Mouse (Mus musculus) thymus, postnatal 14 days (tissue): ENCODE measurements around the gene Plekhb1.

Experiments used
- DNase-seq: peaks from one replicate; pipeline ENCODE4 v3.0.0; 2021

Plekhb1 gene

DNA sequence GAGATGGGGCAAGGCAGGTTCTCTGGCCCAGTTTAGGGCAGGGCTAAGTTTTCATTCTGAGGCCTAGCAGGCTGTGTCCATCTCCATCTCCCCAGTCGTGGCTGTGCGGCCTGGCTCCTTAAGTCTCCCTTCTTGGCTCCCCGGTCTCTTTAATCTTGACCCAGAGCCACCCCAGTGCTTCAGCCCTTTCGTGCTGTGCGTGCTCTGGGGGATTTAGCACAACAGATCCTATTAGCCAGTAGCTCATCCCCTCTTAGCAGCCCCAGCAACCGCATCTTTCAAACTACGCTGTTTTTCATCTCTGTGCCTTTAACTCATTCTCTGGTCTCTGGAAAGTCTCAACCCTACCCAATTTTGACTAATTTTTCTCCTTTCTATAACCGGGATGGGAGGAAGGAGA is at the start of gene Plekhb1:
Gene Plekhb1, minus strand, starts transcription at position 184 of the 400 bp plus-strand sequence.
- DNase-seq = no peak

DNA sequence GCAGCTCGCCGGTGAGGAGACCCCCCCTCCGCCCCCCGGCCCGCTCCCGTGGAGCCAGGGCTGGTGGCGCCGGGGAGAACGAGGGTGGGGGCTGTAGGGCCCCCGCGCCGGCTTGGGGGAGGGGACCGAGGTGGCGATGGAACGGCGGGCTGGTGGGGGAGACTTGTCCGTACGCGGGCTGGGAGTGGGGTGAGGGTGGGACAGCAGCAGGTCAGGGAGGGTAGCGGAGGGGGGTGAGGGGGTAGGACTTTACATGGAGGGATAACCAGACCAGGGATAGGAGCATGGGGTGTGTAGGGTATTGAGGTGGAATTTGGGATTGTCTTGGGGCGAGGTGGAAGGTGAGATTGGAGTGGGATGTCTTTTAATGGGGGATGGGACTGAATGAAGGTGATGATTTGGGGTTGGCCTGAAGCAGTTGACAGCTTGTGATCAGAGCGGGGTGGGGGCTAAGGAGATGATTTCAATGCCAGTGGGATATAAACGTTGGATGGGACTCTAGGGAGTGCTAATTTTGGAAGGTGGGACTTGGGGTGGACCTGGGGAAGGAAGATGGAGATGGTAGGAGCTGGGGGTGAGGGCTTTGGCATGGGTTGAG is 44.8 kb upstream of the Plekhb1 start:
- DNase-seq = no peak

- DNase-seq = peak; percentile 96
Observed at GRCm38 (mm10) chr7:100706143-100706841, 44.1 kb upstream of the Plekhb1 start, which contains the start of gene Fam168a. Gene Fam168a (plus strand): TSS chr7:100706635.

GRCm38 (mm10) chr7:100699771-100700770 is 37.9 kb upstream of the Plekhb1 start:
- peak; percentile 40 for DNase-seq

DNA sequence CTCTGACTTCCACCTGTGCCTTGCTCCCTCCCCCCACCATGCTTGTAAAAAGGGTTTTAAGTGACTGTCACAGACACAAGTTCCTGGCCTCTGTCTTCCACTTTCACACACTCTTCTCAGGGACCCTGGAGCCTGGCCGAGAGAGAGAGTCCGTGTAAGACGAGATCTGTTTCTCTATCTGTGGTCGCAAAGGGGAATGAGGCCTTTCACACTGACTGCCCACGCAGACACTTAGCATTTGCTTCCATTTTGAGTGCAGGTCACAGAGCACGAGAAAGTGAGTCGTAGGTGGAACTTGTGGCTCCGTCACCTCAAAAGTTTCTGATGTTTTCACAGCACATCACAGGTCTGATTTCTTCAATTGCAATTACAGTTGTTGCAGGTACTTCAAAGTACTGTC is 31.0 kb upstream of the Plekhb1 start:
- no peak for DNase-seq

DNA sequence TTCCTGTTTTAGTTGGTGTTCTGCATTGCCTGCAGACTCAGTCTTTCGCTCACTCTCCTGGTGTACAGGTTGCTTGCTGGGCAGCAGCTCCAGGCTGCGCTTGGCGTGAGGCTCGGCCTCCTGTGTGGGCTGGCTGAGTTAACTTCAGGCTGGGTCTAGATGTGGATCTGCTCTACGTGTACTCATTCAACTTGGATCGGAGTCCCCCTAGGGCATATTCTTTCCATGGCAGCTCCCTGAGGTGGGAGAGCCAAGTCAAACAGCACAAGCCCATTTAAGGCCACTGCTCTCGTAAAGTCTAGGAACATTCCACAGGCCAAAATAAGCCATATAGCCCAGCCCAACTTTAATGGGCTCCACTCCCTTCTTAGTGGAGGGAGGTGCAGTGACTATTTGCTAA is 26.3 kb upstream of the Plekhb1 start:
- no peak for DNase-seq

DNA sequence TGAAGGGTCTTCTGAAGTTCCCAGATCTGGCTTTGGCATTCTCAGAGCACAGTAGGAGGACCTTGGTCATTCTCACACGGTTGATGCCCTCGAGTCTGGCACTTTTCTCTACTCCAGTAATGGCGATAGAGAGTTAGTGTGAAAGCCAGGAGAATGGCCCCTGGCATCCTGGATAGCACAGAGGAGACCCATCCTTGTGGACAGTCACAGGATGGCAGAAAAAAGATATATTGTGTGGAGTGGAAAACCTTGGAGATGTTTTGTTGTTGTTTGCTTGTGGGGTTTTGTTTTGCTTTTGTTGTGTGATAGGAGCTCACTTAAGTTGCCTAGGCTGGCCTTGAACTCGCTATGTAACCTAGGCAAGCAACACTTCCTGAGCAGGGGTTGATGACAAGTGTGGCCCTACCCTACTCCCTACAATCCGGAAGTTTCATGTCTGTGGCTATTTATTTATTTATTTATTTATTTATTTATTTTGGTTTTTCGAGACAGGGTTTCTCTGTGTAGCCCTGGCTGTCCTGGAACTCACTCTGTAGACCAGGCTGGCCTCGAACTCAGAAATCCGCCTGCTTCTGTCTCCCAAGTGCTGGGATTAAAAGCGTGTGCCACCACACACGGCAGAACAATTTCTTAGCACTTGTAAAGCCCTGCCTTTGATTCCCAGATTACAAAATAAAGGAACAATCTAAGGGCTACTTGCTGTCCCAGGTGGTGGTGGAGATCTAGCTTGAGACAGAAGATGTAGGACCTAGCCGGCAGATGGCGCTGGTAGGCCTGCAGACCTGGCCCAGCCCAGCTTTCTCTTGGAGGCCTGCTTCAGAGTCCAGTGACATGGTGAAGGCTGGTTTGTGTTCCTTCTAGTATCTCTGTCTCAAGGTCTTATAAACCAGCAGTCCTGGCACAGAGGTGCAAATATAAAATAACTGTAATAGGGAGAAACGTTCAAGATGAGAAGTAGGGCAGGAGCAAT is 23.1 kb upstream of the Plekhb1 start:
- DNase-seq = peak; percentile 73

DNA sequence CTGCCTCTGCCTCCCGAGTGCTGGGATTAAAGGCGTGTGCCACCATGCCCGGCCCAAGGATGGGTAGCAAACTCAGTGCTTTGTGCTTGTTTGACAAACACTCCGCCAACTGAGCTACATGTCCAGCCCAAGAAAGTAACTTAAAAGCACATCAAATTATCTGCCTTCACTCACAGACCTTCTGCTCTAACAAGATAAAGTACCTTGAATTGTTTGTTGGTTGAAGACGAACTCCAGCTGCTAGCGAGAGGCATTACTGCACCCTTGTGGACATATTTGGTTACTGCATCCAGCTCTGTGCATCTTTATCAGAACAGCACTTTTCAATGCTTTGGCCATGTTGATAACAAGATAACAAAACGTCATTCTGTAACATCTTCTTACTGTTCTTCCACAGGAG is 22.3 kb upstream of the Plekhb1 start:
- peak; percentile 68 for DNase-seq

GRCm38 (mm10) chr7:100684081-100684480 is 21.9 kb upstream of the Plekhb1 start:
- no peak for DNase-seq

- DNase-seq = no peak
Observed at GRCm38 (mm10) chr7:100683241-100683640, 21.0 kb upstream of the Plekhb1 start.

DNA sequence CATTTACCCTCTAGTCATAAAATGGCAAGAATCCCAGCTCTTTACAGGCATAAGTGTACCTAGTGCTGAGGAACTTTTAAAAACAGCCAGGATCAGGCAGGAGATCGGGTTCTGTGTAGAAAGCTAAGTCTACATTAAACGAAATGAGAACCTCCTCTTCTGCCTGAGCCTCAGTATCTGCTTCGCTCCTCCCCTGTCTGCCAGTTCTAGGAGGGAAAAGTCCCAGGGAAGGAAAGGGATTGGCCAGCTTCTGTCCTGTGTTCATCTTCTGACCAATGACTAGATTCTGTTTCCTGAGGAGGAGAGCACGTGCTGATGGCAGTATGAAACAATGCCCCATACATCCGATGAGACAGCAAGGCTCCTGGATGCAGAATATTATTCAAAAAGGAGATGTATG is 18.9 kb upstream of the Plekhb1 start:
- no peak for DNase-seq

DNA sequence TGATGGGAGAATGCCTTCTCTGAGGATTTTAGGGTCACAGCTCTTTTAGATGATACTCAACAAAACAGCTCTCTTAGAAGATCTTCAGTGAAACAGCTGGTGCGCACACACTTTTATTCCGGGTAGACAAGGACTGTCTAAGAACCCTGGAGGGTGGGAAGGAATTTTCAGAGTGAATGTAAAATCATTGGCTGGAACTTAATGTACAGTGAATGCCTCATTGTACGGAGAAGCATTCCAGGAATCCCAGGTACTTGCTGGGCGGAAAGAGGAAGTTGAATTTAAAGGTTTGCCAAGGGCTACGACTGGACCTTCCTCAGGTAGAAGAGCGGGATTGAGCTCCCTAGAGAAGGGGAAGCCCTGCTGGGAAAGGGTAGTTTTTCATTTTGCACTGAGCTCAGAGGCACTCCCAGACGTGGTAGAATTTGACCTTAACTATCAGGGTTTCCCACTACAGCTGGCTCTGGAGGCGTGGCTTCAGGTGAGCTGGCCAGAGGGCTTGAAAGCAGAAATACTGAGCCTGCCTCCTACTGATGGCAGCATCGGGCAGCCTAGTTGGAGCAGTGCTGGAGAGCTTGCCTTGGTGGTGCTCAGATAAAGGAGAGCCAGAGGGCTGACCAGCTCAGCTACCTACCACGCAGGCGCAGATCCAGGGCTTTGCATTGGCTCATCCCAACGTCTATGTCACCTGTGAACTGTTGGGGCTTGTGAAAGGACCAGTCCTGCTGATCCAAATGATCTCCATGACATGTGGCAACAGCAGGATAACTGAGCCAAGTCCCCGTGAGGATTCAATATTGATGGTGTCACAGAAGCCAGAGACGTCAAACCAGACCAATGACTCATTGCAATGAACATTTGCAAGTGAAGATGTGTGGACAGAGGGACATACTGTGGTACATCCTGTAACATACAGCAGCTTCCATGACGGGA is 17.0 kb upstream of the Plekhb1 start:
- no peak for DNase-seq

DNA sequence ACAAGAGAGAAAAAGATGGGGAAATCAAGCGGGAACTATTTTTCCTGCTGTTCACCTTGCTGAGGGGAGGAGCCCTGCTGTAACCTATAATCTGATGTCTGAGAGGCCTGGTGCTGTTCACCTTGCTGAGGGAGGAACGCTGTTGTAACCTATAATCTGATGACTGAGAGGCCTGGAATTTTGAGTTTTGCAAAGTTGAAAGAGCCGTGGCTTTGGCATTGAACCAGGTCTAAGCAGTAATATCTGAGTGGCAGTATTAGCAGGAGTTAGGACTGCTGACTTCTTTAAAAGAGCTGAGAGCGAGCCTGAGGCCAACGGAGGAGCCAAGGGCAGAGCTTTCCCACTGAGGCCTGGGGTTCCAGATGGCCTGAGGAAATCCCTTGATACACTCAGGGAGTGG is 15.8 kb upstream of the Plekhb1 start:
- DNase-seq = no peak

- DNase-seq = no peak
Observed at GRCm38 (mm10) chr7:100674941-100675340, 12.7 kb upstream of the Plekhb1 start.

DNA sequence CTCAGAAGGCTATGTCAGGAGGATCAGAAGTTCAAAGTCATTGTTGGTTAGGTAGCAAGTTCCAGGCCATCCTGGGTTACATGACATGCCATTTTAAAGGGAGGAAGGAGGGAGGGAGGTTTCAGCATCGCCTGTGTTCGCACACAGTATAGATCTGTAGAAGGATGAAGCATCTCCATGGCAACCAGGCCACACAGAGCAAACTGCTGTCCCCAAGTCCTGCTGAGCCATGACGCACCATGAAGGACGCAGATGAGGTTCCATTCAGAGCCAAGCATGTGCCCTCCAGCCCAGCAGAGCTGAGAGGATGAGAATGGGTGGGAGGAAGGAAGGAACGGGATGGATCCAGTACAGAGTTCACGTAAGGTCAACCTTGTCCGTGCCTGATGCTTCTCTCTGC is 11.2 kb upstream of the Plekhb1 start:
- DNase-seq = no peak

DNA sequence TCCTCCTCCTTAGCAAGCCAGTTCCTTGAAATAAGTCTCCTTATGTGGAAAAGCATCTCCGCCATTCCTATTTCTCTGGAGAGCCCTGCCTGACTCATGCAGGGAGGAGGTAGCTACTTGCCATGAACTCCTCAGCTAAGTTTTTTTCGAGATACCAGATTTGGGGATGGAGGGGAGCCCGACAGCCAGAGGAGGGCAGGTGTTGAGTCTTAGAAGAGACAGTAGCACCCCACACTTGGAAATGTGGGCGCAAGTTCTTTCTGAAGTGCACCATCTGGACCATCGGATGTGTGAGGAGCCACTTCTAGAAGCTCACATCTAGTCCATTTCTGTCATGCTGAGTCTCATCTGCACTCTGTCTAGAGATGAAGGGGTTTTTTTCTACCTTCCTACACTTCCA is 8.4 kb upstream of the Plekhb1 start:
- DNase-seq = no peak

GRCm38 (mm10) chr7:100663729-100664304 is 1.6 kb upstream of the Plekhb1 start:
- DNase-seq = no peak

- DNase-seq = peak; percentile 84
Observed at GRCm38 (mm10) chr7:100663190-100663589, 976 bp upstream of the Plekhb1 start.

DNA sequence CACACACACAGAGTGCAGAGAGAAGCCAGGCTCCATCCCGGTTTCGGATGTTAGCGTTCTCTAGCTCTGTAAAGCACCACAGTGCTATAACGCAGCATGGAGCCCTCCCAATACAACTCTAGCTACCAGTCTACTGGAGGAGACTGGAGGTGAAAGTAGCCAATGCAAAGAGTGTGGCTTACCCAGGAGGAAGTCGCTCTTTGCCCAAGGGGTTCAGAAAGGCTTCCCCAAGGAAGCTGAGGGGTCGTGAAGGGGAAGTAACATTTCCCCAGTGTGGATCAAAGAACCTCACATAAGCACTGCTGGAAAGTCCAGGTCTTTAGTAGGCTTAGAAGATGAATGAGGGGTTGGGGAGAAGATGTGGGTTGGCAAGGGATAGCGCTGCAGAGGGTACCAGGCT is 950 bp downstream of the Plekhb1 start:
- no peak for DNase-seq

DNA sequence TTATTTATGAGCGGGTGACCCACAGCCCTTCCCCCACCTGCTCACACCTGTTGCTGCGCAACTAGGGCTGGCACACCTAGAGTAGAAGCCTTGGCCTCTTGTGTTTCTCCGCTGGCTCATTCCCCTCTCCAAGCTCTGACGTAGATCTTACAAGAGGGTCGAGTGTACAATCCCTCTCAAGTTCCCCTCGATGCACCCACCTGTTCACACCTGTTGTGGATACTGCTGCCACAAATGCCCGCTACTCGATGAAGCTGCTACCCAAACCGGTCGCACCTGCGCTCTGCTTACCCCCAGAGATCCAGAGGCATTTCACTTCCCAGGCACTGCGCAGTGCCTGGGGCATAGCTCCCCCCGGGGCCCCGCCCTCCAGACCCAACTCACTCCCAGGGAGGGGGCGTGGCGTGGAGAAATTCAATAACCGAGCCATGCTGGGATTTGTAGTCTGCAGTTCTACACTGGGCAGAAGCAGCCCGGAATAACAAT is 4.1 kb downstream of the Plekhb1 start:
- DNase-seq = no peak

DNA sequence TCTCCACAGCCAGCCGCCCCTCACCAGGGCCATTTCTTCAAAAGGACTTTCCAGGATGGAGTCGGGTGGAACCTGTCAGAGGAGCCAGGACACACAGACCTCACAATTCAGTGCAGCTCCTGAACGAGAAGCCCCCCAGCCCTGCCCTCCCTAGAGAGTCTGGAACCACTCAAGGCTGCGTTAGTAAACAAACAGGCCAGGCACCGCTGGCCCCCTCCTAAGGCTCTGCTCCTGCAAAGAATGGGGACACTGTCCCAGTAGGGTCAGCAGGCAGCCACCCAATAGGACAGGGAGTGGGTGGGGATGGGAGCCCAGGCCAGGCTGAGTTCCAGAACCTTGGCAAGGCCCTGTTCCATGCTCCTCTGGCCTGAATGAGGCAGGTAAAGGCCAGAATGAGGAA is 5.5 kb downstream of the Plekhb1 start:
- no peak for DNase-seq
